Mouse (Mus musculus): Measurements from ENCODE around the gene Nme6.

GRCm38 (mm10) chr9:109886259-109886658, 53.7 kb downstream of the Nme6 start:
- no peak for TF ChIP-seq CTCF (IDR thresholded peaks at IDR 0.05; ENCODE audit: low read depth, low read length)
- no peak for TF ChIP-seq POLR2A (IDR thresholded peaks at IDR 0.05; ENCODE audit: insufficient read depth, low read length)
- no peak for TF ChIP-seq EP300 (IDR thresholded peaks at IDR 0.05; ENCODE audit: insufficient read depth, low read depth, low read length)

All from ES-Bruce4 (cell line).